Mouse (Mus musculus): ENCODE results near the gene Fam49a. TPM values are rescaled to one million over a fixed set of nuclear protein-coding genes. Genes with fewer than 3 reads are reported as not detected.
"Not testable (repeated sequence)": the region's sequence is repeated elsewhere in the genome, so short reads cannot be mapped to it uniquely, and the experiment has no call there.

The Fam49a gene
- total and polyA plus RNA-seq, 3 experiments = 0.11 to 0.45 TPM; not detected in 1

DNA sequence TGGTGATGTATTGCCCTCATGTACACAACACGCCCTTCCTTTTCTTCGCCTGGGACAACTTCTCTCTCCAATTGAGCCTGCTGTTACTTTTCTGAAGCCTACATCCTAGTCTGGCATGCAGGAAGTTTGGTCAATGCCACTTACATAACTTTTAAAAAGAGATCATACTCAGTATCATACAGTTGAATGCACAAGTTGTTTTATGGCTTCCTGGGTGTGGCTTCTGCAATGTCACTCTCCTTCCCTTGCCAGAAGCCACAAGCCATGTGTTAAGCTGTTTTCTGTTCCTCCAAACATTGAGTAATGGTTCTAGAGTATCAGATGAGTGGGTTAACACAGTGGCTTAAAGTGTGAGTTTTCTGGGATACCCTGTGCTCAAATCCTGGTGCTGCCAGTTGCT is 58.8 kb downstream of the Fam49a start:
- no peak for TF ChIP-seq CTCF (IDR thresholded peaks at IDR 0.05; ENCODE audit: low read depth, low read length)
- no peak for TF ChIP-seq POLR2AphosphoS5 (IDR thresholded peaks at IDR 0.05; ENCODE audit: insufficient replicate concordance, low read depth, low read length)
- TF ChIP-seq GATA2 (IDR thresholded peaks at IDR 0.05; ENCODE audit: borderline replicate concordance, low read depth, low read length) = no peak
- TF ChIP-seq GATA1 (IDR thresholded peaks at IDR 0.05; ENCODE audit: borderline replicate concordance, low read length) = no peak
- TF ChIP-seq TAL1 (conservative IDR thresholded peaks at IDR 0.05; ENCODE audit: low read depth, low read length) = no peak
- ATAC-seq (ENCODE audit: extremely low read depth, insufficient number of reproducible peaks, low FRiP score, poor library complexity, severe bottlenecking) = no peak
- no peak for DNase-seq (ENCODE audit: low spot score)

DNA sequence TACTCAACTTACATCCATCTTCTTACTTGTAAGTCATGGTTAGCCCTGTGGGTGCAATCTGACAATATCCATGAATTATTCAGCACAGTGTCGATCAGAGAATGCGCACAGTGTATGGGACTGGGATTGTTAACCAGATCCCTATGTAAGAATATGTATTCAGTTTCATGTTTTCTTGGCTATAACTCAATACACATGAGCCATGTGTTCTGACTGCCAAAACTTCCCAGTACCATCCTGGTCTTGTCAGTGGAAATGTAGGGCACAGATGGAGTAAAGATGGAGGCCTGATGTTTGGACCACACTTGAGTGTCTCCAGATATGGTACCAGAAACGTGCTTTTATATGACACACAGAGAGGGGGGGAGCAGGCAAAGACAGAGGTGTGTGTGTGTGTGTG is 59.2 kb downstream of the Fam49a start:
- Histone ChIP-seq H3K4me3 (ENCODE audit: low read depth, low read length) (no peak overlapping the region), H3K9me3 (replicated peaks) (peaks cover 6% of the 10 kb centered on the region; the same call in 1 of the 2 replicates), H3K4me1 (ENCODE audit: insufficient read depth, low read depth, low read length) (no peaks in the 10 kb centered on the region), H3K36me3 (replicated peaks) (no peaks in the 10 kb centered on the region), H3K27me3 (ENCODE audit: insufficient read depth, low read length) (no peaks in the 10 kb centered on the region)
- TF ChIP-seq GATA2 (IDR thresholded peaks at IDR 0.05; ENCODE audit: borderline replicate concordance, low read depth, low read length) (no peak), CTCF (IDR thresholded peaks at IDR 0.05; ENCODE audit: low read depth, low read length) (no peak), POLR2AphosphoS5 (IDR thresholded peaks at IDR 0.05; ENCODE audit: insufficient replicate concordance, low read depth, low read length) (no peak), GATA1 (IDR thresholded peaks at IDR 0.05; ENCODE audit: borderline replicate concordance, low read length) (no peak), TAL1 (conservative IDR thresholded peaks at IDR 0.05; ENCODE audit: low read depth, low read length) (no peak)
- DNase-seq (ENCODE audit: low spot score) (no peak), ATAC-seq (ENCODE audit: extremely low read depth, insufficient number of reproducible peaks, low FRiP score, poor library complexity, severe bottlenecking) (no peak)

More for the DNA sequence above, 58.8 kb downstream of the Fam49a start:
- Histone ChIP-seq H3K27me3 (ENCODE audit: insufficient read depth, low read length) (no peaks in the 10 kb centered on the region), H3K4me3 (ENCODE audit: low read depth, low read length) (no peak overlapping the region), H3K9me3 (replicated peaks) (peaks cover 6% of the 10 kb centered on the region; the same call in 1 of the 2 replicates), H3K4me1 (ENCODE audit: insufficient read depth, low read depth, low read length) (no peaks in the 10 kb centered on the region), H3K36me3 (replicated peaks) (no peaks in the 10 kb centered on the region)

DNA sequence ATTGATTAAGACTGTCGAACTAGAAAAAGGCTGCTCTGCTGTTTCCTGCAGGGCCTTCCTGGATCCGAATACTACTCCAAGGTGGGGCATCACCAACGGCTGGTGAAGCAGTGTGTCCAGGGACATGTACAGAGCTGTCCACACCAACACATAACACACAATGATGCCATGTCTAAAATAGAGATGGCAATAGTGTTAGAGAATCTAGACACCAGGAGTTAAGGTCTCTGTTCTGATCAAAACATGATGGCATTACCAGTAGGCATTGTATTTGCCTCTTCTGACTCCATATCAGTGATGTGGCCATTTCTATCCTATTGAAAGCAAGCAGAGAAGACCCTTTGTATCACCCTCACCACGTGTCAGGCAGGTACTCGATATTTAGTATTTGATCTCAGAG is 61.1 kb downstream of the Fam49a start:
- ATAC-seq (ENCODE audit: extremely low read depth, insufficient number of reproducible peaks, low FRiP score, poor library complexity, severe bottlenecking) (no peak), DNase-seq (ENCODE audit: low spot score) (no peak)
- no peak overlapping the region for H3K4me3 ChIP-seq (ENCODE audit: low read depth, low read length)
- no peaks in the 10 kb centered on the region for H3K36me3 ChIP-seq (replicated peaks)
- TF ChIP-seq GATA2 (IDR thresholded peaks at IDR 0.05; ENCODE audit: borderline replicate concordance, low read depth, low read length) = no peak
- TF ChIP-seq TAL1 (conservative IDR thresholded peaks at IDR 0.05; ENCODE audit: low read depth, low read length) = no peak
- no peak for TF ChIP-seq GATA1 (IDR thresholded peaks at IDR 0.05; ENCODE audit: borderline replicate concordance, low read length)
- no peak for TF ChIP-seq CTCF (IDR thresholded peaks at IDR 0.05; ENCODE audit: low read depth, low read length)
- TF ChIP-seq POLR2AphosphoS5 (IDR thresholded peaks at IDR 0.05; ENCODE audit: insufficient replicate concordance, low read depth, low read length) = no peak
- 0 out of 2 replicates have a peak, but pooled peaks cover 4% of the 10 kb centered on the region for H3K9me3 ChIP-seq (replicated peaks)
- H3K4me1 ChIP-seq (ENCODE audit: insufficient read depth, low read depth, low read length) = no peaks in the 10 kb centered on the region
- no peaks in the 10 kb centered on the region for H3K27me3 ChIP-seq (ENCODE audit: insufficient read depth, low read length)

DNA sequence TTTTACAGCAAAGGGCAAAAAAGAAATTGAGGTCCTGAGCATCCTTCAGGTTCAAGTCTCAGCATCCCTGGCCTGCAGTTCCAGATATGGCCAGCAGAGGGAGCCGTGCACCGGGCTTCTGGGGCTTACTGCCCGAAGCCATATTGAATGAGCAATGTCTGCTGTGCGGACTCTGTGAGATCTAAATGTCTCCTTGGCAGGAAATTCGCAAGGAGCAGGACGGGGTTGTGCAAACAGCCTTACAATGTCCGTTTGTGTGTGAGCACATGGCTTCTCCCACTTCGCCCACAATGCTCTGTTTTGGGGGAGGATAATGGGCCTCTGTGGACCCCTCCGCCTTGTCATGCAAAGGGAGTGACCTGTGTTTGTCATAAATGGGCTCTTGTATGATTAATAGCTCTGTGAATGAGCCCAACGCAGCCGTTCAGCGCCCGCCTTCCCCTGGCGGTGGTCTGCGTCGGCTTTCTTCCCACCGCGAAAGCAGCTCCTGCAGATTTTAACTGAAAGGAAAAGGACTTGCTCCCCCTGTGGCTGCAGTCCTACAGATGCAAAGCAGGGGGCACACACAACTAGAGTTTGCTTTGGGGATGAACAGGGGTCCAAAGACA is 61.8 kb downstream of the Fam49a start:
- DNase-seq (ENCODE audit: low spot score) = peak; percentile 10
- Histone ChIP-seq H3K4me3 (ENCODE audit: low read depth, low read length) (no peak overlapping the region), H3K9me3 (replicated peaks) (0 out of 2 replicates have a peak, but pooled peaks cover 4% of the 10 kb centered on the region), H3K27me3 (ENCODE audit: insufficient read depth, low read length) (no peaks in the 10 kb centered on the region), H3K36me3 (replicated peaks) (no peaks in the 10 kb centered on the region), H3K4me1 (ENCODE audit: insufficient read depth, low read depth, low read length) (no peaks in the 10 kb centered on the region)
- TF ChIP-seq CTCF (IDR thresholded peaks at IDR 0.05; ENCODE audit: low read depth, low read length) = peak; percentile 89
- no peak for TF ChIP-seq POLR2AphosphoS5 (IDR thresholded peaks at IDR 0.05; ENCODE audit: insufficient replicate concordance, low read depth, low read length)
- ATAC-seq (ENCODE audit: extremely low read depth, insufficient number of reproducible peaks, low FRiP score, poor library complexity, severe bottlenecking) = peak; percentile 22; the same call in 1 of the 2 replicates

DNA sequence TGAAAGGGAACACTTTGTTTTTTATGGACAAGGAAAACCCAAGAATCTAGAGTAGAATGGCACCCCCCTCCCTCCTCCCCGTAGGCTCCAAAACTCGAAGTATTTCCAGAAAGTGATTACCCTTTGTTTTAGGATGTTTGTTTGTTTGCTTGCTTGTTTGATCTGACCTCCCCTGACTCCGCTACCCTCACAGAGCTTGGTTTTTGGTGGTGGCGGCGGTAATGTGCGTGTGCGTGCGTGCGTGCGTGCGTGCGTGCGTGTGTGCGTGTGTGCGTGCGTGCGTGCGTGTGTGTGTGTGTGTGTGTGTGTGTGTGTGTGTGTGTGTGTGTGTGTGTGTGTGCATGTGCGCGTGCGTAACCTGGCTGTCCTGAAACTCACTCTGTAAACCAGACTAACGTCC is 62.3 kb downstream of the Fam49a start:
- H3K36me3 ChIP-seq (replicated peaks); DNase-seq (ENCODE audit: low spot score); H3K27me3 ChIP-seq (ENCODE audit: insufficient read depth, low read length); H3K4me1 ChIP-seq (ENCODE audit: insufficient read depth, low read depth, low read length); H3K9me3 ChIP-seq (replicated peaks); H3K4me3 ChIP-seq (ENCODE audit: low read depth, low read length); ATAC-seq (ENCODE audit: extremely low read depth, insufficient number of reproducible peaks, low FRiP score, poor library complexity, severe bottlenecking): not testable (repeated sequence)

DNA sequence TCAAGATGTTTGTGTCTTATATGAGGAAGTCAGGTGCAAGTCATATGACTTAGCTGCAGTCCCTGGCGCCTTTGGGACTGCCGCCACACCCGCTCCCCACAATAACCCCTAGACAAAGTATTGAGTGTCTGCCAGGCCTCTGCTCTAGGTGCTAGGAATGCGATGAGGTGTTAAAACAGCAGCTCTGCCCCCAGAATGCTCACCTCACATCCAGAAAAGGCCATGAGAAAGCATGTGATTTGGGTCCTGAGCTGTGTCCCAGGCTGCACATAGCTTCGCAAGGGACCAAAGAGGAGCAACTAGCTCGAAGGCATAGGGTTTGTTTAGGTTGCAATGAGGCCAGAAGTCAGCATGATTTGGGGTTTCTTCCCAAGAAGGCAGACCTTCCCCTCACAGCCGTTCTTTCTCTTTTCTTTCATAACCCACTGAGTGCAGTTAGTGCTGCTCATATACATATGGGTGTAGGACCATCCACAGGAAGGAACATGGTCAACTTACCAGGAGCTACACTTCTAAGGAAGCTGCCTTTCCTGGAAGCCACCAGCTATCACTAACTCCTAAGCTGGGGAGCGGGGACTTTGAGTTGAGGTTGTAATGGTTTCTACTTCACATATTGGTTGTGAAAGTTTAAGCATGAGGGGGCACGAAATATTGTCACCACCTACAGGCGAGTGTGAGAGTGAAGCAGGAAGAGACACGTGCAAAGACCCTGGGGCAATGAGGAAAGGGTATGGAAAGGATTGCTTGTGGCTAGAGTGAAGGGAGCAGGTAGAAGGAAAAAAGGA is 71.8 kb downstream of the Fam49a start:
- no peak for DNase-seq (ENCODE audit: low spot score)
- no peak for TF ChIP-seq GATA1 (IDR thresholded peaks at IDR 0.05; ENCODE audit: borderline replicate concordance, low read length)
- TF ChIP-seq POLR2AphosphoS5 (IDR thresholded peaks at IDR 0.05; ENCODE audit: insufficient replicate concordance, low read depth, low read length) = no peak
- TF ChIP-seq CTCF (IDR thresholded peaks at IDR 0.05; ENCODE audit: low read depth, low read length) = no peak
- TF ChIP-seq GATA2 (IDR thresholded peaks at IDR 0.05; ENCODE audit: borderline replicate concordance, low read depth, low read length) = no peak
- no peak for TF ChIP-seq TAL1 (conservative IDR thresholded peaks at IDR 0.05; ENCODE audit: low read depth, low read length)
- no peaks in the 10 kb centered on the region for H3K27me3 ChIP-seq (ENCODE audit: insufficient read depth, low read length)

More for the DNA sequence above, 71.8 kb downstream of the Fam49a start:
- Histone ChIP-seq H3K4me3 (ENCODE audit: low read depth, low read length) (no peak overlapping the region), H3K9me3 (replicated peaks) (0 out of 2 replicates have a peak, but pooled peaks cover 7% of the 10 kb centered on the region), H3K36me3 (replicated peaks) (no peaks in the 10 kb centered on the region), H3K4me1 (ENCODE audit: insufficient read depth, low read depth, low read length) (no peaks in the 10 kb centered on the region)
- ATAC-seq (ENCODE audit: extremely low read depth, insufficient number of reproducible peaks, low FRiP score, poor library complexity, severe bottlenecking) = no peak

All from G1E (cell line).